Mouse (Mus musculus): ENCODE data around the gene Skap2. TPM values are rescaled to one million over a fixed set of nuclear protein-coding genes. Genes with fewer than 3 reads are reported as not detected.
A peak's percentile ranks its signal among the peaks of the same experiment; 100 is the strongest.

Gene Skap2
- polyA plus RNA-seq, 1 experiment from 2014 or later, result 33.8 TPM

DNA sequence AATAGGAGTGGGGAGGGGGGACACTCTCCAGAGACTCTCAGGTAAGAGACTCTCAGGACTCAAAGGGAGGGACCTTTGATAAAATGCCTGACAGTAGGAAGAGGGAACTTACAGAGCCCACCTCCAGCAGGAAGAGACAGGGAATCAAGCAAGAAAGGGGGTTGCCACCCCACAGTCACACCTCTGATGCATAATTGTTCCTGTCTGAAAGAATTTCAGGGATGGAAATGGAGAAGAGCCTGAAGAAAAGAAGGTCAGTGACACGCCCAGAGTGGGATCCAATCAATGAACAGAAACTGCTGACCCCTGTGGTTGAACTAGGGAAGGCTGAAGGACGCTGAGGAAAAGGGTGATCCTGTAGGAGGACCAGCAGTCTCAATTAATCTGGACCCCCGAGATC is 85.2 kb downstream of the Skap2 start:
- no peak for ATAC-seq (ENCODE audit: low FRiP score, low TSS enrichment)

DNA sequence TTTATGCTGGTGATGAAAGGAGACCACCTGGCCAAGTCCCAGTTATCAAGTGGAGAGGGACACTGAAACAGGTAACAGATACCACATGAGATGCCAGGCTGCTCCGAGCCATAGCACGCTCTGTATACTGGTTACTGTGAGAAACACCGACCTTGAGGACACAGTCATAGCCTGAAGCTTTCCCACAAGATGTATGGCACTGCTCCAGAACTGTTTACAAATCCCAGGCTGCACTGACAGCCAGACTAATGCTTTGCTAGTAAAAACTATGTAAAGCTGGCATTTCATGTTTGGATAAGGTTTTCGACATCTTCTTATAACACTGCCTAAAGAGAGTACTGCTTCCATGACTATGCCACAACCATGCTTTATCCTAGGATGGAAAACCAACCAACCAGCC is 90.5 kb downstream of the Skap2 start:
- no peak for ATAC-seq (ENCODE audit: low FRiP score, low TSS enrichment)
- H3K4me3 ChIP-seq (ENCODE audit: low read length), result no peak overlapping the region
- no peak overlapping the region for H3K27ac ChIP-seq (ENCODE audit: low read depth, low read length)
- H3K9ac ChIP-seq (ENCODE audit: low read depth, low read length), result no peak overlapping the region
- H3K4me2 ChIP-seq (replicated peaks; ENCODE audit: low read depth, low read length), result no peak overlapping the region
- H3K36me3 ChIP-seq (ENCODE audit: control insufficient read depth, insufficient read depth, low read length), result no peaks in the 10 kb centered on the region
- H3K9me3 ChIP-seq (ENCODE audit: control insufficient read depth, low read length), result no peaks in the 10 kb centered on the region
- WGBS, result 77% methylated on average over 4 of the region's 4 CpGs
- no peaks in the 10 kb centered on the region for H3K27me3 ChIP-seq (ENCODE audit: control insufficient read depth, insufficient read depth, low read length)
- H3K4me1 ChIP-seq (ENCODE audit: control insufficient read depth, insufficient read depth, low read length), result no peaks in the 10 kb centered on the region

More for the DNA sequence above, 85.2 kb downstream of the Skap2 start:
- no peaks in the 10 kb centered on the region for H3K36me3 ChIP-seq (ENCODE audit: control insufficient read depth, insufficient read depth, low read length)
- no peak overlapping the region for H3K4me2 ChIP-seq (replicated peaks; ENCODE audit: low read depth, low read length)
- H3K4me1 ChIP-seq (ENCODE audit: control insufficient read depth, insufficient read depth, low read length), result no peaks in the 10 kb centered on the region
- no peaks in the 10 kb centered on the region for H3K27me3 ChIP-seq (ENCODE audit: control insufficient read depth, insufficient read depth, low read length)
- H3K27ac ChIP-seq (ENCODE audit: low read depth, low read length), result no peak overlapping the region
- no peak overlapping the region for H3K9ac ChIP-seq (ENCODE audit: low read depth, low read length)
- no peak overlapping the region for H3K4me3 ChIP-seq (ENCODE audit: low read length)
- 69% methylated on average over 3 of the region's 3 CpGs for WGBS
- H3K9me3 ChIP-seq (ENCODE audit: control insufficient read depth, low read length), result no peaks in the 10 kb centered on the region

DNA sequence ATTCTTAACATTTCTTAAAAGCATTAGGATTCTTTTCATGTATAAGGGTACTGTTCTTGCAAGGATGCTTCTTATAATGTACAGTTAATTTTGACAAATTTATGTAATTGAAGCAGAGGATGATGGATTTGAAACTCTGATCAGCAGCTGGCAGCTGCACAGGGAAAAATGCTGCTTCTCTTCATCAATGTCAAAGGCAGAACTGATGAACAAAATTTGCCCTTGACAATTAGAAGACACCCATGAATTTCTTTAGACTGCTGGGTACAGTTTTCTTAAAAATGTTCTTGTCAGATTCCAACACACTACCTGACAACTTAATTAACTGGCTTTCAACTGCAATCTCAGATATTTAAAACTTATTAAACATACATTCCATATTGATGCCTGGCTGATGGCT is 103.9 kb downstream of the Skap2 start:
- H3K36me3 ChIP-seq (ENCODE audit: control insufficient read depth, insufficient read depth, low read length), result no peaks in the 10 kb centered on the region
- ATAC-seq (ENCODE audit: low FRiP score, low TSS enrichment), result no peak
- H3K27ac ChIP-seq (ENCODE audit: low read depth, low read length), result no peak overlapping the region
- H3K9ac ChIP-seq (ENCODE audit: low read depth, low read length), result no peak overlapping the region
- H3K4me3 ChIP-seq (ENCODE audit: low read length), result no peak overlapping the region
- H3K27me3 ChIP-seq (ENCODE audit: control insufficient read depth, insufficient read depth, low read length), result no peaks in the 10 kb centered on the region
- H3K4me1 ChIP-seq (ENCODE audit: control insufficient read depth, insufficient read depth, low read length), result peaks cover 15% of the 10 kb centered on the region; the same call in 1 of the 2 replicates
- H3K4me2 ChIP-seq (replicated peaks; ENCODE audit: low read depth, low read length), result no peak overlapping the region
- no peaks in the 10 kb centered on the region for H3K9me3 ChIP-seq (ENCODE audit: control insufficient read depth, low read length)

GRCm38 (mm10) chr6:51905659-51906058 is 106.7 kb downstream of the Skap2 start:
- Histone ChIP-seq H3K27ac (ENCODE audit: low read depth, low read length) (peak overlapping the region; percentile 84), H3K9ac (ENCODE audit: low read depth, low read length) (no peak overlapping the region), H3K36me3 (ENCODE audit: control insufficient read depth, insufficient read depth, low read length) (no peaks in the 10 kb centered on the region), H3K27me3 (ENCODE audit: control insufficient read depth, insufficient read depth, low read length) (no peaks in the 10 kb centered on the region), H3K4me3 (ENCODE audit: low read length) (no peak overlapping the region), H3K4me2 (replicated peaks; ENCODE audit: low read depth, low read length) (no peak overlapping the region), H3K4me1 (ENCODE audit: control insufficient read depth, insufficient read depth, low read length) (peaks cover 15% of the 10 kb centered on the region; the same call in 1 of the 2 replicates), H3K9me3 (ENCODE audit: control insufficient read depth, low read length) (no peaks in the 10 kb centered on the region)
- ATAC-seq (ENCODE audit: low FRiP score, low TSS enrichment), result peak; percentile 87
- WGBS, result 17% methylated on average over 4 of the region's 4 CpGs

DNA sequence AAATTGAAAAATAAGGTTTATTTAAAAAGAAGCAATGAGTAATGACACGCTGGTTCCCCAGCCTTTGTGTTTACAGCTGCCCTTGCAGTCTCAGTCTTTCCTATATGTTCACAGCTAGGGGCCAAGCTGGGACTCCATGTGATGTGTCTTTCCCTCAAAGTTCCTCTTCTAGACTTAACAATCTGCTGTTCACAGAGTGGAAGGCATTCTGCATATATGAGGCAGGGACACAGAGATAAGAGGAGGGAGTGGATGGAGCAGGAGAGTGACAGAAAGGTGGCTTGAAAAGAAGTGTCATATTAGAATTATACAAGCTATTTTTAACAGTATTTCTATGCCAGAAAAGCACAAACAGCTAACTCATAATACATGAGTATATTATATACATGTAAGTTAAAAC is 110.8 kb downstream of the Skap2 start:
- Histone ChIP-seq H3K36me3 (ENCODE audit: control insufficient read depth, insufficient read depth, low read length) (no peaks in the 10 kb centered on the region), H3K4me2 (replicated peaks; ENCODE audit: low read depth, low read length) (no peak overlapping the region), H3K27ac (ENCODE audit: low read depth, low read length) (no peak overlapping the region), H3K9me3 (ENCODE audit: control insufficient read depth, low read length) (no peaks in the 10 kb centered on the region), H3K4me1 (ENCODE audit: control insufficient read depth, insufficient read depth, low read length) (peaks cover 15% of the 10 kb centered on the region; the same call in 1 of the 2 replicates), H3K4me3 (ENCODE audit: low read length) (no peak overlapping the region), H3K9ac (ENCODE audit: low read depth, low read length) (no peak overlapping the region), H3K27me3 (ENCODE audit: control insufficient read depth, insufficient read depth, low read length) (no peaks in the 10 kb centered on the region)
- 93% methylated on average over 1 of the region's 1 CpGs for WGBS
- no peak for ATAC-seq (ENCODE audit: low FRiP score, low TSS enrichment)

DNA sequence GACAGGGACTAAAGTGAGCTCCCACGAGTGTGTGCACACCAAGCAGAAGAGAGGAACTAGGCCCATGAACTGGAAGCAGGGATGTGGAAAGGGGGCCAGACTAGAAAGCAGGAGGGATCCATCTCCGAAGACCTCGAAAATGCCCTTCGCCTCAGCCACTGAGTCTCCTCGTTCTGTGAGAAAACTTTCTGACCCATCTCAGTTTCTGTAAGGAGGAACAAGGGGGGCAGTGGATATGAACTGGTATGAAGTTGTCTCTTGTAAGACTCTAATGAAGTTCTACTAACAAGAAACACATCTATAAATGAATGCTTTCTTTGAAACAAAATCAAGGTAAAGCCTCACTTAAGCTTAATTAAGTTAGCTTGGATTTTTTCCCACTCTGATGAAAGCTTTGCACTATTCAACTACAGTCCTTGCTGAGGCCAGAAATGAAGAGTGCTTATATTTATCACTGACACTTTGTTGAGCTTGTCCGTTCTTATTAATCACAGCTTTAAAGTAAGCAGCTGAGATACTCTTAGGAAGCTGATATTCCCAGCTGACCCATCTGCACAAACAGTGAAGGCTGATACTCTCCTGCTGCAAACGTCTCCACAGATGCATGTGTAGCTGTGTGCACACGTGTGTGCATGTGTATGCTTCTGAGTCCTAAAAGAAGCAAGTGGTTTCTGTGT is 113.9 kb downstream of the Skap2 start:
- Histone ChIP-seq H3K9ac (ENCODE audit: low read depth, low read length) (no peak overlapping the region), H3K36me3 (ENCODE audit: control insufficient read depth, insufficient read depth, low read length) (no peaks in the 10 kb centered on the region), H3K4me1 (ENCODE audit: control insufficient read depth, insufficient read depth, low read length) (peaks cover 5% of the 10 kb centered on the region; the same call in 1 of the 2 replicates), H3K4me2 (replicated peaks; ENCODE audit: low read depth, low read length) (no peak overlapping the region), H3K27me3 (ENCODE audit: control insufficient read depth, insufficient read depth, low read length) (no peaks in the 10 kb centered on the region), H3K4me3 (ENCODE audit: low read length) (no peak overlapping the region), H3K9me3 (ENCODE audit: control insufficient read depth, low read length) (no peaks in the 10 kb centered on the region), H3K27ac (ENCODE audit: low read depth, low read length) (no peak overlapping the region)
- WGBS, result 55% methylated on average over 8 of the region's 8 CpGs
- ATAC-seq (ENCODE audit: low FRiP score, low TSS enrichment), result no peak

- WGBS, result 23% methylated on average over 3 of the region's 3 CpGs
- H3K27me3 ChIP-seq (ENCODE audit: control insufficient read depth, insufficient read depth, low read length), result no peaks in the 10 kb centered on the region
- H3K9ac ChIP-seq (ENCODE audit: low read depth, low read length), result no peak overlapping the region
- H3K9me3 ChIP-seq (ENCODE audit: control insufficient read depth, low read length), result no peaks in the 10 kb centered on the region
- H3K27ac ChIP-seq (ENCODE audit: low read depth, low read length), result 0 out of 2 replicates have a peak overlapping the region, but pooled peaks have one; percentile 17
- H3K4me1 ChIP-seq (ENCODE audit: control insufficient read depth, insufficient read depth, low read length), result peaks cover 5% of the 10 kb centered on the region; the same call in 1 of the 2 replicates
- no peak overlapping the region for H3K4me3 ChIP-seq (ENCODE audit: low read length)
- peak; percentile 72; the same call in 1 of the 2 replicates for ATAC-seq (ENCODE audit: low FRiP score, low TSS enrichment)
- no peaks in the 10 kb centered on the region for H3K36me3 ChIP-seq (ENCODE audit: control insufficient read depth, insufficient read depth, low read length)
- no peak overlapping the region for H3K4me2 ChIP-seq (replicated peaks; ENCODE audit: low read depth, low read length)
Observed at GRCm38 (mm10) chr6:51895753-51896152, 116.6 kb downstream of the Skap2 start.

GRCm38 (mm10) chr6:51894717-51895116 is 117.6 kb downstream of the Skap2 start:
- H3K27me3 ChIP-seq (ENCODE audit: control insufficient read depth, insufficient read depth, low read length), result no peaks in the 10 kb centered on the region
- no peak overlapping the region for H3K4me3 ChIP-seq (ENCODE audit: low read length)
- no peak overlapping the region for H3K9ac ChIP-seq (ENCODE audit: low read depth, low read length)
- no peak overlapping the region for H3K4me2 ChIP-seq (replicated peaks; ENCODE audit: low read depth, low read length)
- no peak for ATAC-seq (ENCODE audit: low FRiP score, low TSS enrichment)
- WGBS, result 48% methylated on average over 3 of the region's 3 CpGs
- H3K4me1 ChIP-seq (ENCODE audit: control insufficient read depth, insufficient read depth, low read length), result peaks cover 5% of the 10 kb centered on the region; the same call in 1 of the 2 replicates
- no peaks in the 10 kb centered on the region for H3K36me3 ChIP-seq (ENCODE audit: control insufficient read depth, insufficient read depth, low read length)
- H3K27ac ChIP-seq (ENCODE audit: low read depth, low read length), result no peak overlapping the region
- no peaks in the 10 kb centered on the region for H3K9me3 ChIP-seq (ENCODE audit: control insufficient read depth, low read length)

- ATAC-seq (ENCODE audit: low FRiP score, low TSS enrichment), result no peak
- Histone ChIP-seq H3K27me3 (ENCODE audit: control insufficient read depth, insufficient read depth, low read length) (no peaks in the 10 kb centered on the region), H3K4me1 (ENCODE audit: control insufficient read depth, insufficient read depth, low read length) (peaks cover 7% of the 10 kb centered on the region; the same call in 1 of the 2 replicates), H3K9ac (ENCODE audit: low read depth, low read length) (no peak overlapping the region), H3K36me3 (ENCODE audit: control insufficient read depth, insufficient read depth, low read length) (no peaks in the 10 kb centered on the region), H3K9me3 (ENCODE audit: control insufficient read depth, low read length) (no peaks in the 10 kb centered on the region), H3K4me2 (replicated peaks; ENCODE audit: low read depth, low read length) (no peak overlapping the region), H3K27ac (ENCODE audit: low read depth, low read length) (no peak overlapping the region), H3K4me3 (ENCODE audit: low read length) (no peak overlapping the region)
- 58% methylated on average over 5 of the region's 5 CpGs for WGBS
Observed at GRCm38 (mm10) chr6:51890356-51890755, 122.0 kb downstream of the Skap2 start.

Measured in kidney, embryonic 14.5 days (tissue).